Mouse (Mus musculus) heart, embryonic 11.5 days (tissue): Measurements from ENCODE around the gene Chd2. TPM values are rescaled to one million over a fixed set of nuclear protein-coding genes. Genes with fewer than 3 reads are reported as not detected.

ENCODE experiments used
- ATAC-seq: fragments of 200-750 bp; cut with Nextera tagmentation; replicated peaks from 2 replicates; pipeline ENCODE4 v1.8.0; 2017; ENCODE audit warnings: moderate library complexity; ENCODE audit not compliant: insufficient number of reproducible peaks, low FRiP score, low TSS enrichment
- H3K27ac ChIP-seq: fragments of 300-500 bp; sonication (generic); 2 replicates; pipeline ENCODE4 v1.5.1; 2014; ENCODE audit warnings: mild to moderate bottlenecking, low read depth, low read length
- H3K27me3 ChIP-seq: fragments of 300-500 bp; sonication (generic); 2 replicates; pipeline ENCODE4 v1.6.1; 2014; ENCODE audit warnings: mild to moderate bottlenecking, low read length, mixed read lengths; ENCODE audit not compliant: control insufficient read depth, insufficient read depth
- H3K36me3 ChIP-seq: fragments of 300-500 bp; sonication (generic); 2 replicates; pipeline ENCODE4 v1.6.1; 2014; ENCODE audit warnings: mild to moderate bottlenecking, low read length, moderate library complexity, mixed read lengths; ENCODE audit not compliant: control insufficient read depth, insufficient read depth
- H3K4me1 ChIP-seq: fragments of 300-500 bp; sonication (generic); 2 replicates; pipeline ENCODE4 v1.6.1; 2014; ENCODE audit warnings: low read length; ENCODE audit not compliant: control insufficient read depth, insufficient read depth
- H3K4me2 ChIP-seq: fragments of 300-500 bp; sonication (generic); 2 replicates; pipeline ENCODE4 v1.6.1; 2014; ENCODE audit warnings: mild to moderate bottlenecking, moderate library complexity
- H3K4me3 ChIP-seq: fragments of 300-500 bp; sonication (generic); 2 replicates; pipeline ENCODE4 v1.5.1; 2014; ENCODE audit warnings: low read depth, low read length
- H3K9ac ChIP-seq: fragments of 300-500 bp; sonication (generic); 2 replicates; pipeline ENCODE4 v1.6.1; 2014; ENCODE audit warnings: mild to moderate bottlenecking, low read depth, low read length, moderate library complexity
- H3K9me3 ChIP-seq: fragments of 300-500 bp; sonication (generic); replicated peaks from 2 replicates; pipeline ENCODE4 v1.6.1; 2016; ENCODE audit warnings: low read length; ENCODE audit not compliant: control insufficient read depth
- WGBS: fragments of 180-500 bp; shearing (Covaris S2); extraction: QIAGEN DNeasy Blood & Tissue Kit; methylation state at CpG from one replicate; pipeline ENCODE4 v1.1.7; 2014; ENCODE audit not compliant: insufficient replicate concordance; 5-methylcytosine and 5-hydroxymethylcytosine counted together
- polyA plus RNA-seq: library from polyadenylated mRNA; unstranded; fragments of >200 nt; fragmentation: Nextera tagmentation; extraction: Ambion mirVana; gene quantifications from 2 replicates; pipeline ENCODE4 v1.2.1, GENCODE M21; 2014

Gene Chd2
- polyA plus RNA-seq, 1 experiment from 2014 or later: 45.6 TPM

GRCm38 (mm10) chr7:73514560-73514959 is 27.1 kb downstream of the Chd2 start:
- WGBS: 85% methylated on average over 4 of the region's 4 CpGs
- Histone ChIP-seq H3K4me3 (no peak overlapping the region), H3K27ac (0 out of 2 replicates have a peak overlapping the region, but pooled peaks have one; percentile 17), H3K36me3 (peaks cover 36% of the 10 kb centered on the region), H3K4me2 (no peak overlapping the region), H3K27me3 (no peaks in the 10 kb centered on the region), H3K9ac (no peak overlapping the region), H3K4me1 (0 out of 2 replicates have a peak, but pooled peaks cover 7% of the 10 kb centered on the region), H3K9me3 (no peaks in the 10 kb centered on the region)
- ATAC-seq: no peak

DNA sequence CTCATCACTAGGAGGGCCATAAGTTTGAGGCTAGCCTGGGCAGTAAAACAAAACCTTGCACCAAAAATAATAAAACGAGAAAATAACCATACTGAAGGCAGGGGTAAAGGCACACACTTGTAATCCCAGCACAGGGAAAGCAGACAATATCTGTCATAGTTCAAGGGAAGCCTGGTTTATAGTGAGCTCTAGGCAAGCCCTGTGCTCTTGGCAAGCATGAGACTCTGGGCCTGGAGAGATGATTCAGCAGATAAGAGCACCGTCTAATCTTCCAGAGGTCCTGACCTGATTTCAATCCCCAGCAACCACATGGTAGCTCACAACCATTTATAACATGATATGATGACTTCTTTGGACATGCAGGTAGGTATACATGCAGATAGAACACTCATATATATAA is 29.2 kb downstream of the Chd2 start:
- no peak overlapping the region for H3K27ac ChIP-seq
- H3K4me3 ChIP-seq: no peak overlapping the region
- no peak overlapping the region for H3K9ac ChIP-seq
- WGBS: 68% methylated on average over 2 of the region's 2 CpGs
- no peak overlapping the region for H3K4me2 ChIP-seq
- no peak for ATAC-seq
- H3K27me3 ChIP-seq: no peaks in the 10 kb centered on the region
- no peaks in the 10 kb centered on the region for H3K9me3 ChIP-seq
- H3K36me3 ChIP-seq: peaks cover 39% of the 10 kb centered on the region
- H3K4me1 ChIP-seq: 0 out of 2 replicates have a peak, but pooled peaks cover 2% of the 10 kb centered on the region

- Histone ChIP-seq H3K4me2 (no peak overlapping the region), H3K4me3 (no peak overlapping the region), H3K27ac (peak overlapping the region; percentile 22; the same call in 1 of the 2 replicates), H3K36me3 (peaks cover 54% of the 10 kb centered on the region), H3K9me3 (no peaks in the 10 kb centered on the region), H3K9ac (no peak overlapping the region), H3K27me3 (no peaks in the 10 kb centered on the region), H3K4me1 (no peaks in the 10 kb centered on the region)
- no peak for ATAC-seq
- 93% methylated on average over 2 of the region's 2 CpGs for WGBS
Observed at GRCm38 (mm10) chr7:73508688-73509087, 32.9 kb downstream of the Chd2 start.

- H3K9ac ChIP-seq: no peak overlapping the region
- H3K4me3 ChIP-seq: no peak overlapping the region
- 97% methylated on average over 6 of the region's 6 CpGs for WGBS
- no peak overlapping the region for H3K27ac ChIP-seq
- H3K4me2 ChIP-seq: no peak overlapping the region
- H3K36me3 ChIP-seq: peaks cover 59% of the 10 kb centered on the region
- no peaks in the 10 kb centered on the region for H3K27me3 ChIP-seq
- H3K4me1 ChIP-seq: no peaks in the 10 kb centered on the region
- no peaks in the 10 kb centered on the region for H3K9me3 ChIP-seq
- ATAC-seq: no peak
Observed at GRCm38 (mm10) chr7:73507491-73507890, 34.1 kb downstream of the Chd2 start.

- 94% methylated on average over 1 of the region's 1 CpGs for WGBS
- Histone ChIP-seq H3K27ac (no peak overlapping the region), H3K4me1 (no peaks in the 10 kb centered on the region), H3K36me3 (peaks cover 57% of the 10 kb centered on the region), H3K4me3 (no peak overlapping the region), H3K9me3 (no peaks in the 10 kb centered on the region), H3K9ac (no peak overlapping the region), H3K27me3 (no peaks in the 10 kb centered on the region), H3K4me2 (no peak overlapping the region)
- no peak for ATAC-seq
Observed at GRCm38 (mm10) chr7:73506852-73507251, 34.8 kb downstream of the Chd2 start.

- Histone ChIP-seq H3K27ac (no peak overlapping the region), H3K27me3 (no peaks in the 10 kb centered on the region), H3K4me1 (no peaks in the 10 kb centered on the region), H3K9ac (no peak overlapping the region), H3K36me3 (peaks cover 56% of the 10 kb centered on the region), H3K4me2 (no peak overlapping the region), H3K4me3 (no peak overlapping the region), H3K9me3 (no peaks in the 10 kb centered on the region)
- WGBS: 93% methylated on average over 6 of the region's 6 CpGs
- no peak for ATAC-seq
Observed at GRCm38 (mm10) chr7:73505266-73505665, 36.4 kb downstream of the Chd2 start.

GRCm38 (mm10) chr7:73498200-73498599 is 43.4 kb downstream of the Chd2 start:
- H3K36me3 ChIP-seq: peaks cover 58% of the 10 kb centered on the region

GRCm38 (mm10) chr7:73489261-73489660 is 52.4 kb downstream of the Chd2 start:
- Histone ChIP-seq H3K27me3 (no peaks in the 10 kb centered on the region), H3K36me3 (peaks cover 57% of the 10 kb centered on the region), H3K4me2 (no peak overlapping the region), H3K4me1 (peaks cover 8% of the 10 kb centered on the region), H3K27ac (no peak overlapping the region), H3K9me3 (no peaks in the 10 kb centered on the region), H3K9ac (no peak overlapping the region), H3K4me3 (no peak overlapping the region)
- ATAC-seq: peak; percentile 4; the same call in 1 of the 2 replicates
- 47% methylated on average over 5 of the region's 5 CpGs for WGBS

More at GRCm38 (mm10) chr7:73498200-73498599, 43.4 kb downstream of the Chd2 start:
- no peaks in the 10 kb centered on the region for H3K27me3 ChIP-seq
- H3K4me2 ChIP-seq: no peak overlapping the region
- no peak overlapping the region for H3K27ac ChIP-seq
- H3K9ac ChIP-seq: no peak overlapping the region
- H3K4me3 ChIP-seq: no peak overlapping the region
- WGBS: 79% methylated on average over 2 of the region's 2 CpGs
- H3K4me1 ChIP-seq: no peaks in the 10 kb centered on the region
- ATAC-seq: no peak
- H3K9me3 ChIP-seq: no peaks in the 10 kb centered on the region

GRCm38 (mm10) chr7:73481094-73481493 is 60.5 kb downstream of the Chd2 start:
- 87% methylated on average over 6 of the region's 6 CpGs for WGBS
- no peaks in the 10 kb centered on the region for H3K9me3 ChIP-seq
- no peak overlapping the region for H3K9ac ChIP-seq
- no peak for ATAC-seq
- H3K4me3 ChIP-seq: no peak overlapping the region
- H3K4me1 ChIP-seq: peaks cover 3% of the 10 kb centered on the region; the same call in 1 of the 2 replicates
- no peak overlapping the region for H3K4me2 ChIP-seq
- no peaks in the 10 kb centered on the region for H3K27me3 ChIP-seq
- H3K36me3 ChIP-seq: peaks cover 48% of the 10 kb centered on the region
- no peak overlapping the region for H3K27ac ChIP-seq
